Mouse (Mus musculus): ENCODE results near the gene Tenm4.

DNA sequence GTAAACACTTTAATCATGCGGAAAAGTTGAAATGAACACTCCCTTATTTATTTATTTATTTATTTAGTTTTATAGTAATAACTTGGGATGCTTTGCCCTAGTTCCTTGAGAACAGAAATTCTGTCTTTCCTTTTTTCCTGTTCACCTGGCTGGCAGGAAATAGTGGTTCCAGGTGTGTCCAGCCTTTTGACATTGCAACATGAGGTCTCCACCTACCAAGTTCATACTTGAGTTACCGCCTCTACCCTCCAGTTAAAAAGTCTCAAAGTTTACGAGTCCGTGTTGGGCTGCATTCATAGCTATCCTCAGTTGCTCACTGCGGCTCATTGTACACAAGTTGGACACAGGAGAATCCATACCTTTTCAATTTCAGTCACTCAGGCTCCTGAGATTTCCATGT lies 781.0 kb downstream of the Tenm4 start:
- TF ChIP-seq CTCF (IDR thresholded peaks at IDR 0.05; ENCODE audit: low read depth, low read length) (no peak), GATA2 (IDR thresholded peaks at IDR 0.05; ENCODE audit: borderline replicate concordance, low read depth, low read length) (no peak), TAL1 (conservative IDR thresholded peaks at IDR 0.05; ENCODE audit: low read depth, low read length) (no peak), GATA1 (IDR thresholded peaks at IDR 0.05; ENCODE audit: borderline replicate concordance, low read length) (no peak)

Data from G1E (cell line).